Mouse (Mus musculus): ENCODE data around the gene Klhdc7b.

The Klhdc7b gene

DNA sequence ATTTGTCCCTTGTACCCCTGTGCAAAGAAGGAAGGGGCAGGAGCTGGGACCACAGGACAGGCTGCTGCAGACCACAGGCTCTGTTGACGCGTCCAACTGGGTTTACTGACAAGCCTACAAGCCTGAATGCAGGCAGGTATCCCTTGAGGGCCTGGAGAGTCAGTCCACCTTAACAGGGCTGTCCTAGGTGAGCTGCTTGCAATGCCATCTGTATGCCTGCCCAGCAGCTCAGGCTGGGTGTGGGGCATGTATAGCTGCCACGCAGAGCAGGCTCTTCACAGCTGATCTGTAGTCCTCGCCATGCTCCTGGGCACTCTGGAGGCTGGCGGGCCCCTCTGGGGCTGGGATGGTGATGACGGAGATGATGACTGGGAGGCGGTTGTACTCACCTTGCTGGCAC is at the start of gene Klhdc7b:
Klhdc7b (plus strand) TSS at position 301 of the 400 bp plus-strand sequence.
- no peak for DNase-seq (ENCODE audit: low spot score in 2 of 2)

DNA sequence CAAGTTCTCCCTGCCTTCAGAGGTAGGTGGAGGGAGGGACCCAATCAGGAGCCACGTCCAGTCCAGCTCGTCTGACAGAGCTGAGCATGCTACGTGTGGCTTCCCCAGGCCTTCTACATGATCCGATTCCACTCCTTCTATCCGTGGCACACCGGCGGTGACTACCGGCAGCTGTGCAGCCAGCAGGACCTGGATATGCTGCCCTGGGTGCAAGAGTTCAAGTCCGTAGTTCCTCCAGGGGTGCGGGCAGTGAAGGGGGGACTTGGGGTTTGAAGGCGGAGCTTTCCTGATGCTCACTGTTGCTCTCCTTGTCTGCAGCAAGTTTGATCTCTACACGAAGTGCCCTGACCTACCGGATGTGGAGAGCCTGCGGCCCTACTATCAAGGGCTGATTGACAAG is 48.3 kb upstream of the Klhdc7b start:
- no peak for DNase-seq (ENCODE audit: low spot score in 2 of 2)

DNA sequence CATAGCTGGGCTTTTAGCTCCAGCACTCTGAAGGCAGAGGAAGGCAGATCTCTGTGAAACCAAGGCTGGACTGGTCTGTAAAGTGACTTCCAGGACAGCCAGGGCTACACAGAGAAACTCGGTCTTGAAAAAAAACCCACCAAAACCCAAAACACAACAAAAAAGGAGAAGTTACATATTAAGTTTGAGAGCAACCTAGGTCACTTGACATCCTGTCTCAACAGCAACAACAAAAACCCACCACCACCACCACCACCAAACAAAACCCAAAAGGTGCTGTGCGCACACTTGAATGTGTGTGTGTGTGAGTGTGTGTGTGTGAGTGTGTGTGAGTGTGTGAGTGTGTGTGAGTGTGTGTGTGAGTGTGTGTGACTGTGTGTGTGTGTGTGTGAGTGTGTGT is 45.0 kb upstream of the Klhdc7b start:
- DNase-seq (ENCODE audit: low spot score in 2 of 2) = no peak

DNA sequence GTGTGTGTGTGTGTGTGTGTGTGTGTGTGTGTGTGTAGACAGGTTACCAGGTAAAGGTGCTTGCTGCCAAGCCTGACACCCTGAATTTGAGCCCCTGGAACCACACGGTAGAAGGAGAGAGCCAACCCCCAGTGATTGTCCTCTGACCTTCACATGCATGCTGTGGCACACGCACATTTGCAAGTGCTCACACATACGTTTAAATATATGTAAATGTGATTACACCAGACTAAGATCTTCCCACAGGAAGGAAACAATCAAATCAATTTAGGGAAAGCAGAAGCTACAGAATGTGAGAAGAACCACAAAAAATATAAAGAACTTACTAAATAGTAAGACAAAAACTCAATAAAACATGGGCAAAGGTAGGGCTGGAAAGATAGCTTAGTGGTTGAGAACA is 44.6 kb upstream of the Klhdc7b start:
- no peak for DNase-seq (ENCODE audit: low spot score in 2 of 2)

DNA sequence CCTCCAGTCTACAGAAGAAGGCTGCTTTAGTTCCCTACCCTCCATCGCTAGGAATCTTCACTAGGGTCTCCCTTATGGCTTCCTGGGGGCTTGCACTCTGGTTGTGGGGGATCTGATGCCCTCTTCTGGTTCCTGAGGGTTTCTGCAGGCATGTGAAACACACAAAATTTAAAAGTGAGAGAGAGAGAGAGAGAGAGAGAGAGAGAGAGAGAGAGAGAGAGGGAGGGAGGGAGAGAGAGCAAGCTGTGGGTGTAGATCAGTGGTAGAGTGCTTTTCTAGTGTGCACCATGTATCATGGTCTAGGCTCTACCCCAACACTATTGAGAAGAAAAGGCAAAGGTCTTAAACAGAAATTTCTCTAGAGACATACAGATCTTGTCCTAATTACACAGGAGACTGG is 43.0 kb upstream of the Klhdc7b start:
- DNase-seq (ENCODE audit: low spot score in 2 of 2) = no peak

DNA sequence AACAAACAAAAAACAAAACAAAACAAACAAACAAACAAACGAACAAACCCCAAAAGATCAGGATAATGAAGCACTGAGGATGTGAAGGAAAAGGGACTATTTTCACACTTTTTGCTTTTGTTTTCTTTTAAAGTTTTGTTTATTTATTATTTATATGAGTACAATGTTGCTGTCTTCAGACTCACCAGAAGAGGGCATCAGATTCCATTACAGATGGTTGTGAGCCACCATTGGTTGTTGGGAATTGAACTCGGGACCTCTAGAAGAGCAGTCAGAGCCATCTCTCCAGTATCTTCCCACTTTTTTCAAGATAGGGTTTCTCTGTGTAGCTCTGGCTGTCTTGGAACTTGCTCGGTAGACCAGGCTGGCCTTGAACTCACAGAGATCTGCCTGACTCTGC is 41.4 kb upstream of the Klhdc7b start:
- DNase-seq (ENCODE audit: low spot score in 2 of 2) = no peak

DNA sequence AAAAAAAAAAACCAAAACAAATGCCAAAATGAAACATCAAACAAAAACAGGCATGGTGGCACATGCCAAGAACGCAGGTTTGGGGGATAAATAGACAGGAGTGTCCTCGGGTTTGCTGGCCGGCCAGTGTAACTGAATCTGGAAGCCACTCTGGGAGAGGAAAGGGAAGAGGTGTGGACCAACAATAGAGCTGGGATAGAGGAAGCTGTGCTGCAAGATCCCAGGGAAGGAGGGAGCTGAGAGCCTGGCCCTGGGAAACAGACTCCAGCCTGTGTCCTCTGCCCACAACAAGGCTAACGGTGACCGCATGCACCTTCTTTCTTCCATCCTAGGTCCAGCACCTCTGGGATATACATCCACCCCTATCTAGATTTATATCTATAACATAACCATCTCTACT is 34.3 kb upstream of the Klhdc7b start:
- no peak for DNase-seq (ENCODE audit: low spot score in 2 of 2)

DNA sequence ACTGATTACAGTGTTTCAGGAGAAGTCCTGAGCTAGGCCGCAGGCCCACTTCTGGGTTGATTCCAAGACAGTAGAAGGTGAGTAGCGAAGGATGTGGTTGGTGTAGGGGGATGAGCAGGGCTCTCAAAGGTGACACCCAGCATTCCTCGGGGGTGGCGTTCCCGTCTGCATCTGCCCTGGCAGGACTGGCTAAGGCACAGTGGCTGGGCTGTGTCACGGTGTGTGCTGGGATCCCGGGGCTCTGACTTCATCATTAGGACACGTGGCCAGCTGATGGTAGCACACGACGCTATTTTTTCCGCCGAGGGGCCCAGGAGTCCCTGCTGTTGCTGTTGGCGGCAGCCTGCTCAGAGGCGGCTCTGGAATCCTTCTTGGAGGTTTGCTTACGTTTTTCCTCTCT is 33.4 kb upstream of the Klhdc7b start:
- no peak for DNase-seq (ENCODE audit: low spot score in 2 of 2)

GRCm38 (mm10) chr15:89352054-89352453 is 32.7 kb upstream of the Klhdc7b start:
- no peak for DNase-seq (ENCODE audit: low spot score in 2 of 2)

DNA sequence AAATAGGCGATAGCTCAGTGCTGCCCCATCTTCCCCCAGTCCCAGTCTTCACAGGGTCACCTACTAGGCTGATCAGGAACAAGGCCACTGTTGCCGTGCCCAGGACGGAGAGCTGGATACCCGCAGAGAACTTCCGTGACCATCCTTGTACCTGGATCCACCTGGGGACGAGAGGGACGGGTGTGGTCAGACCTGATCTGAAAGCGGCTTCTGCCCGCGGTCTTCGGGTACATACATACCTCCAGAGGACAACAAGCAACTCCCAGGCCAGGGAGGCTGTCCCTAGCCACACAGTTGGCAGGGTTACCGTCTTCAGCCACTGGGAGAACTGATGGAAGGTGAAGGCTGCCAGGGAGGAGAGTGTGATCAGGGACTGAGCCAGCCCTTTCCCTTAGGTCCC is 31.9 kb upstream of the Klhdc7b start:
- DNase-seq (ENCODE audit: low spot score in 2 of 2) = no peak

DNA sequence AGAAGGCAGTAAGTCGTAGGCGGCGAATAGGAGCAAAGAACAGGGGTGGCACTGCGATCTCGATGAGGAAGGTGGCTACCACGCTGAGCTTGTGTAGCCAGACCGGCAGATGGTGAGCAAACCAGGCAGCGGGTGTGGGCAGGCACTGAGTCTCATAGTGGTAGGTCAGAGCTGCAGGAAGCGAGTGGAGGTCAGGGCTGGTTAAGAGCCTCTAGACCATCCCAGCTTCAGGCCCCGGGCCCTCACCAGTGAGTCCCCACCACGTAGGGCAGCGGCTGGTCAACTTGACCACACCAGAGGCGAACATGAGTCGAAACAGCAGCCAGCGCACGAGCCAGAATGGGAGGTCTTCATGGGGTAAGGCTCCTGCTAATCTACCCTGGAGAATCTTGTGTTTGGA is 30.9 kb upstream of the Klhdc7b start:
- DNase-seq (ENCODE audit: low spot score in 2 of 2) = peak in 1 of 2 experiments; percentile 36

DNA sequence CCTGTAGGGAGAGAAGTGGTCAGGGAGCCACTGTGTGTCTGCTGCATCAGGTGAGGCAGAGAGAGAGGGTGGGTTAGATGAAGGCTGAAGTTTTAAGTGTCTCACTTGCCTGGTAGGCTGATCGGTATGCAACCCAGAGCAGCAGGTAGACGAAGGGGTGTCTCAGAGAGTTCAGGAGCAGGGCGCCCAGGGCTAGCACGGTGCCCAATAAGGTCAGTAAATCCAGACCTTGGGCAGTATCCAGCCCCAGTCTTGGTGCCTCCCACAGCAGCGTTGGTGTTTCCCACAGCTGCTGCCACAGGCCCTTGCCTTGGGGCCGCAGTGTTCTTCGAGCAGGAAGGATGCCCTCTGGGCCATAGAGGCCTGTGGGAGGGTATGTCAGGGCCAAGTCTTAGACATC is 30.3 kb upstream of the Klhdc7b start:
- no peak for DNase-seq (ENCODE audit: low spot score in 2 of 2)

DNA sequence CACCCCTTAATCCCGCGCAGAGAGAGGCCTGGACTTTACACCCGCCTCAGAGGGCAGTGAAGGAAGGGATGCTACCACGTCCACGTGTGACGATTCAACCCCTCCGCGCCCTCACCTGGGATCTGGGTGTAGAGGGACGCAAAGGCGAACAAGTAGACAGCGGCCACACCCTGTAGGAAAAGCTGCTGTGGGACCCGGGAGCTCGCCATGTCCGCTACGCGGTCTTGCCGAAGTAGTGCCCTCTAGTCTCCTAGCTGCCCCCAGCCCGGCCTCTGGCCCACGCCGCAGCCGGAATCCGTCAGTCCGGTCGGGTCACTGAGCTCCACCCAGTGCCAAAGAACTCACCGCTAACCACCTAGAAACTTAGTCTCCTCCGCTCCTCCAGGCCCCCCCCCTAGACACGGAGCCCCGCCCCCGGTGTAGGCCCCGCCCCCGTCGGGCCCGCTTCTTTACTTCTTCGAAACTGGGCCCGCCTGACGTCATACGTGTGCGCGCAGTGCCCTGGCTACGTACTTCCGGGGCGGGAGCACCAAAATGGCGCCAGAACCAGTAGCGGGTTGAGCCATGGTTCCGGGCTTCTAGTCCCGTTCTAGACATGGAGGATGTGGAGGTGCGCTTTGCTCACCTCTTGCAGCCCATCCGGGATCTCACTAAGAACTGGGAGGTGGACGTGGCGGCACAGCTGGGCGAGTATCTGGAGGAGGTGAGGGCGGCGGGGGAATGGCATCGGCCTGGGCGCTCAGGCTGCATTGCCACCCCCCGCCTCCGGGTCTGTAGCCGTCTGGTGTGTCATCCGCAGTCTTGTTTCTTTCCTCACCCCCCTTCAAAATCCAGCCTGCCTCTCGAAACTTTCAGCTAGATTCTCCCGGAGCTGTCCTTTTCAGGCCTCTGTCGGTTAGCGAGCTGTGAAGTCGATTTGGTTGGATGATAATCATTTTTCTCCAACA is 29.2 kb upstream of the Klhdc7b start, which contains the start of the genes Lmf2 and Ncaph2:
Lmf2 (minus strand) TSS at position 419 of the 947 bp plus-strand sequence.
Ncaph2 (plus strand) TSS at position 479 of the 947 bp plus-strand sequence.
- DNase-seq (ENCODE audit: low spot score in 2 of 2) = peak; percentile 96

DNA sequence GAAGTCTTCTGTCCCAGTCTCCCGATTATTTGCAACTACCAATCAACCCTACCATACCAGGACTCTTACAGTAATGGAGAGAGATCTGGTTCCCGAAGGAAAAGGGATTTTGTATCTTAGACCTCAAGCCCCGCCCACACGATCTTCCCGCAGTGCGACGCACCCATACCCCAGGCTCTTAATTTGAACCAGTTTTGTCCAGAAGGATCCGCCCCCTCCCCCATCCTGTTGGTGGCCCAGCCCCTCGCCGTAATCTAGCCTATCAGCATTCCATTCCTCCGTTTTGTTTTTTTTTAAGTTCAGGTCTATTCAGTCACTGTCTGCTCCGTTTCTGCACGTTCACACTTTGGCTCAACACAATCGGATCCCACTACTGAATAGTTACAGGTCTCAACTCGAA is 28.3 kb upstream of the Klhdc7b start:
- DNase-seq (ENCODE audit: low spot score in 2 of 2) = peak; percentile 91 to 93

DNA sequence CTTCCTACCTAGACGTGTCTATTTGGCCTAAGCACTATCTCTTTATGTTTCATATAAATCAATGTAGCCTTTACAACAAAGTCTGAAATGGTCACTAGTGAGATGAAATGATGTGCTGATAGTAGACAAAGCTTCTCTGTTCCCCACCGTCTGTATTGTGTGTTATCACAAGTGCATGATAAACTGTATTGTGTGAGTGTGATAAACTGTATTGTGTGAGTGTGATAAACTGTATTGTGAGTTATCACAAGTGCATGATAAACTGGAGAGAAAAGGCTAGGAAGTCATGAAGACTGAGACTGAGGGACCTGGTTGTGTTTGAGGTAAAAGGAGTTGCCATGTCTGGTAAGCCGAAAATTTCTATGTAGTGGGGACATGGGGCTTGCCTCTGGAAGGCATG is 25.9 kb upstream of the Klhdc7b start:
- no peak for DNase-seq (ENCODE audit: low spot score in 2 of 2)

GRCm38 (mm10) chr15:89363051-89363450 is 21.7 kb upstream of the Klhdc7b start:
- no peak for DNase-seq (ENCODE audit: low spot score in 2 of 2)

DNA sequence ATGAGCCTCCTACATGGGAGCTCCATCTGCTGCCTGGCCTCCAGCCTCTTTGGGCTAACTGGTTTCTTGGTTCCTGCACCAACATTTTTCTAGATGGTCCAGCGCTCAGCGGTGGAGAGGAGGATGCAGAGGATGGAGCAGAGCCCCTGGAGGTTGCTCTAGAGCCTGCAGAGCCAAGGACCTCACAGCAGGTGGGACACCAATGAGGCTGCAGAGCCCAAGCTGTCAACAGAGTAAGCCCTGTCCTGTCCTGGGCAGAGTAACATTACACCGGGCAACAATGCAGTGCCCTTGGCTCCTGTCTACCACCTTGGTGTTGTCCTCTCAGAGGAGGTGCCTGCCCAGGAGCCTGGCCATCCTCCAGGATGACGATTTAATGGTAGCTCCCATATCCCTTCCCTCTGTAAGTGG is 19.6 kb upstream of the Klhdc7b start:
- DNase-seq (ENCODE audit: low spot score in 2 of 2) = no peak

- DNase-seq (ENCODE audit: low spot score in 2 of 2) = no peak
Measured at GRCm38 (mm10) chr15:89372068-89372467, 12.6 kb upstream of the Klhdc7b start.

DNA sequence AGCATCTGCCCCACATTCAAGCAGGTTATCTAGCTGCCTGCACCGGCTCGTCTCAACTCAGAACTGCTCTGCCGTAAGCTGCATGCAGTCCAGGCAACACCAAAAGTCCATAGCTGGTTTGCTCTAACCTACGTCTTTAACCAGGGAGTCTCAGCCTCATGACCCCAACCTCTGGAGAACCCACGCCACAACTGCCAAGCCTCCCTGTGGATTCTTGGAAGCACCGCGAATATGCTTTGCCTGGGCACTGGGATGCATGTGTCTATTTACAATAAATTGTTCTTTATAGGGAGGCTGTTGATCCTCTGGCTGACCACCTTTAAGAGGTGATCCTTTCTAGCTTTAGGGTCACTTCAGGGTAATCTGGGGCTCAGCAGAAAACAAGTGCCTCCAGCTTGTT is 12.2 kb upstream of the Klhdc7b start:
- DNase-seq (ENCODE audit: low spot score in 2 of 2) = no peak

GRCm38 (mm10) chr15:89373027-89373761 is 11.5 kb upstream of the Klhdc7b start:
- peak; percentile 88 to 90 for DNase-seq (ENCODE audit: low spot score in 2 of 2)

DNA sequence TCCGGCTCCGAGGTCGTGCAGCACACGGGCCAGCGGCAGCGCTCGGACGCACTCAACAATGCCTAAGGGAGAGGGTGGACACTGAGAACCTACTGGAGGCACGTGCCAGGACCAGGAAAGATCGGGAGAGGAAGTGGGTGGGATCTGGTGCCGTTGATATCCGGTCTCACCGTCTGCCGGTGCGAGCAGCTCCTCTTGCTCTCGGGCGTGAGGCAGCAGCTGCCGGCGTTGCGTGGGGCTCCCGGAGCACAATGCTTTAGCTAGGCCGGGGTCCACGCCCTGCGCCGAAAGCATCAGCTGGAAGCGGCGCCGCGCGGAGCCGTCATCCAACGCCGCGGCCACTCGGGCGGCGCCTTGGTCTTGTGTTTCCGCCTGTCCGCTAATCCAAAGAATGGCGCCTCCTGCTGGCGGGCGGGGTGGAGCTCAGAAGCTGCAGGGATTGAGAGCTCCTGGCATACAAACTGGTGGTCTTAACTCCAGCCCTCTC is 10.9 kb upstream of the Klhdc7b start, which contains the start of gene Sco2:
Sco2 (minus strand) TSS at position 85 of the 487 bp plus-strand sequence.
- peak; percentile 94 to 95 for DNase-seq (ENCODE audit: low spot score in 2 of 2)

- DNase-seq (ENCODE audit: low spot score in 2 of 2) = no peak
Measured at GRCm38 (mm10) chr15:89374340-89374739, 10.4 kb upstream of the Klhdc7b start.
